Mouse (Mus musculus): ENCODE measurements around the gene Slc44a5. TPM values are rescaled to one million over a fixed set of nuclear protein-coding genes. Genes with fewer than 3 reads are reported as not detected.

The Slc44a5 gene
- polyA plus RNA-seq, 1 experiment from 2014 or later = 1.6 TPM

DNA sequence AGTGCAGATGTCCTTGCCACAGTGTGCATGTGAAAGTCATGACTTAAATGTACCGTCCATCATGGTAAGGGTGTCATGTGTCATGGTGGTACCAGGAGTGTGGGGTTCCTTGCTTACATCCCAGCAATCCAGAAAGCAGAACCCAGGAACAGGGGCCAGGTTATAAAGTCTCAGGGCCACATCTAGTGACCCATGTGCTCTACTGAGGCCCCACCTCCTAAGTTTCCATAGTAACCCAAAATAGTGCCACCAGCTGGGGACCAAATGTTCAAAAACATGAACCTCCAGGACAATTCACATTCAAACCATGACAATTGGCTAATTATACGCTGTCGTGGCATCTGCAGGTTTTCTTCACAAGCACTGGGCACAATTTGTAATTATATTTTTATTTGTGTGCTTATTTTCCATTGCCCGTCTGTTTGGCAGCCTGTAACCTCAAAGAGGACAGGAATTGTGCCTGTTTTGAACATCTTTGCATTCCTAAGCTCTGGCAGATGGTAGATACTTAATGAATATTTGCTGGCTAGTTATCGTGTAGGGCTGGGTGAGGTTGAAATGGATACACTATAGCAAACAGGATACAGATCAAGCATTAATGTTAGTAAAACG, 145.9 kb downstream of the Slc44a5 start:
- no peak overlapping the region for H3K9ac ChIP-seq (replicated peaks; ENCODE audit: low read depth, low read length)
- WGBS = 76% methylated on average over 6 of the region's 6 CpGs

DNA sequence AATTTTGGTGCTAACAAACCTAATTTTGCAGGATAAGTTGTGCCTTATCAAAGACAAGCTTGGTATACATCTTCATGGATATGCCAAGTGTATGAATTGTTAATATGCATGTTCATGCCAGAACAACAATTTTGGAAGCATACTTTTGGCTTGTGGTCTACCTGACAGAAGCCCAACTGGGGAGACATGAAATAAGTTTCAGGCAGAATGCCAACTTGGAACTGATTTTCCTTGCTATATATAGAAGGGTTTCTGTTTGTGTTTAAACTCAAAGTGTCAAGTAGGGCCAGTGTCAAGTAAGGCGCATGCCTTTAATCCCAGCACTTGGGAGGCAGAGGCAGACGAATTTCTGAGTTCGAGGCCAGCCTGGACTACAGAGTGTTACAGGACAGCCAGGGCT, 149.3 kb downstream of the Slc44a5 start:
- Histone ChIP-seq H3K27ac (ENCODE audit: low read length) (no peak overlapping the region), H3K4me3 (ENCODE audit: low read depth, low read length) (no peak overlapping the region), H3K4me2 (replicated peaks; ENCODE audit: low read depth, low read length) (no peak overlapping the region), H3K4me1 (ENCODE audit: control insufficient read depth, insufficient read depth, low read length) (no peaks in the 10 kb centered on the region), H3K9me3 (ENCODE audit: control insufficient read depth, low read depth, low read length) (no peaks in the 10 kb centered on the region), H3K9ac (replicated peaks; ENCODE audit: low read depth, low read length) (no peak overlapping the region), H3K27me3 (ENCODE audit: control insufficient read depth, insufficient read depth, low read length) (no peaks in the 10 kb centered on the region), H3K36me3 (ENCODE audit: control insufficient read depth, insufficient read depth, low read length) (no peaks in the 10 kb centered on the region)
- WGBS = 83% methylated on average over 3 of the region's 3 CpGs
- ATAC-seq (ENCODE audit: insufficient number of reproducible peaks, insufficient read depth, low FRiP score, low read depth) = no peak

More for the DNA sequence above, 145.9 kb downstream of the Slc44a5 start:
- Histone ChIP-seq H3K27ac (ENCODE audit: low read length) (no peak overlapping the region), H3K4me2 (replicated peaks; ENCODE audit: low read depth, low read length) (no peak overlapping the region), H3K9me3 (ENCODE audit: control insufficient read depth, low read depth, low read length) (no peaks in the 10 kb centered on the region), H3K4me3 (ENCODE audit: low read depth, low read length) (no peak overlapping the region), H3K4me1 (ENCODE audit: control insufficient read depth, insufficient read depth, low read length) (no peaks in the 10 kb centered on the region), H3K27me3 (ENCODE audit: control insufficient read depth, insufficient read depth, low read length) (no peaks in the 10 kb centered on the region), H3K36me3 (ENCODE audit: control insufficient read depth, insufficient read depth, low read length) (no peaks in the 10 kb centered on the region)
- ATAC-seq (ENCODE audit: insufficient number of reproducible peaks, insufficient read depth, low FRiP score, low read depth) = no peak

DNA sequence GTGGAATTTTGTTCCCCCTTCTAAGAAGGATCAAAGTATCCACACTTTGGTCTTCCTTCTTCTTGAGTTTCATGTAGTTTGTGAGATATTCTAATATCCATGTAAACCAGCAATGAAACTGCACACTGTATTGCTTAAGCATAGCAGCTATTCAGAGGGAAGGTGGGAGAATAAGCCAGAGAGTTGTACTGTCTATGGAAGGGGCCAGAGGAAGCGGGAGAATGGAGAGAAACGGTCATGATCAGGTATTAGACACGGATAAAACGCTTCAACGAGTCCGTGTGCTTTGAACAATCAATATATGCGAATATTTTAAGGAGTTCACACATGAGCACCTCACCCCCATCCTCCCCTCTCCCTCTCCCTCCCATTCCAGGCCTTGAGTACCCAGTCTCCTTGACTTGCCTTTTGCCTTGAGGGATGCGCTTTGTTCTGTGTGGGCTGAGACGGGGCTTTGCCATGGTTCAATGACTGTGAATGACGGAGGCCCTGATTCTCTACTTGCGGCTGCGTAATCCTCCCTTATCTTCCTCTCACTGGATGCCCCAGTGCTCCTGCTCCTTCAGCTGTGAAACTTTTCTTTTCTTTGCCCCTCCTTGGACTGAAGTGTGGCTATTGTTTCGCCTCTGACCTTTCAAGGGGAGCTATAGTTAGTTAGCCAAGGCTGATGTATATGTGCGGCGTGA, 151.8 kb downstream of the Slc44a5 start:
- Histone ChIP-seq H3K9me3 (ENCODE audit: control insufficient read depth, low read depth, low read length) (no peaks in the 10 kb centered on the region), H3K4me3 (ENCODE audit: low read depth, low read length) (no peak overlapping the region), H3K4me1 (ENCODE audit: control insufficient read depth, insufficient read depth, low read length) (no peaks in the 10 kb centered on the region), H3K27me3 (ENCODE audit: control insufficient read depth, insufficient read depth, low read length) (no peaks in the 10 kb centered on the region), H3K27ac (ENCODE audit: low read length) (no peak overlapping the region), H3K4me2 (replicated peaks; ENCODE audit: low read depth, low read length) (no peak overlapping the region), H3K36me3 (ENCODE audit: control insufficient read depth, insufficient read depth, low read length) (no peaks in the 10 kb centered on the region), H3K9ac (replicated peaks; ENCODE audit: low read depth, low read length) (no peak overlapping the region)
- no peak for ATAC-seq (ENCODE audit: insufficient number of reproducible peaks, insufficient read depth, low FRiP score, low read depth)
- WGBS = 80% methylated on average over 15 of the region's 15 CpGs

DNA sequence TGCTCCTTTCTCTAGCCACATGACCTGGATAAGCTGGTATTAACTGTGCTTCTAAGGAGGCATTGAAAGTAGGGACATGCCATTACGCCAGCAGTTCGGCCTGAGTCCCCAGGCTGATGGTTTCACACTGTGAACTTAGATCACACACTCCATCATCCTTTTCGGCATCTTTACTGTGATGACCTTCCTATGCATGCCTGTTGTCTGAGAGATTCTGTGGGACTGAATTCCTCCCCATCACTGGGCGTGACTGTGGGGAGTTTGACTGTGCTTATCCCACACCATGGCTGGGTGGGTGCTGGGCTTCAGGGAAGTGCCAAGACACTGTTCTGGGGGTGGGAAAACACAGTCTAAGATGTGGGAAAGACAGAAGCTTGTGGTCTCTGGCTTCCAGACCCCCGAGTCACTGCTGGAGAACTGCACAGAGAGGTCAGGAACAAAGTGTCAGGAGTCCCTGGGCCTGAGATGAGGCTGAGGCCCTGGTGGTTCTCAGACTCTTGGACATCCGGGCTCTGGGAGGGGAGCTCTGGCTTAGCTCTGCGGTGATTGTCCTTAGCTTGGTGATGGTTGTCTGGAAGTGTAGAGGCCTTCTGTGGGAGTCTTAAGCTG, 152.6 kb downstream of the Slc44a5 start:
- Histone ChIP-seq H3K9me3 (ENCODE audit: control insufficient read depth, low read depth, low read length) (no peaks in the 10 kb centered on the region), H3K27ac (ENCODE audit: low read length) (no peak overlapping the region), H3K36me3 (ENCODE audit: control insufficient read depth, insufficient read depth, low read length) (no peaks in the 10 kb centered on the region), H3K4me2 (replicated peaks; ENCODE audit: low read depth, low read length) (no peak overlapping the region), H3K4me1 (ENCODE audit: control insufficient read depth, insufficient read depth, low read length) (no peaks in the 10 kb centered on the region), H3K9ac (replicated peaks; ENCODE audit: low read depth, low read length) (no peak overlapping the region), H3K27me3 (ENCODE audit: control insufficient read depth, insufficient read depth, low read length) (no peaks in the 10 kb centered on the region), H3K4me3 (ENCODE audit: low read depth, low read length) (no peak overlapping the region)
- WGBS = 76% methylated on average over 7 of the region's 7 CpGs
- no peak for ATAC-seq (ENCODE audit: insufficient number of reproducible peaks, insufficient read depth, low FRiP score, low read depth)

DNA sequence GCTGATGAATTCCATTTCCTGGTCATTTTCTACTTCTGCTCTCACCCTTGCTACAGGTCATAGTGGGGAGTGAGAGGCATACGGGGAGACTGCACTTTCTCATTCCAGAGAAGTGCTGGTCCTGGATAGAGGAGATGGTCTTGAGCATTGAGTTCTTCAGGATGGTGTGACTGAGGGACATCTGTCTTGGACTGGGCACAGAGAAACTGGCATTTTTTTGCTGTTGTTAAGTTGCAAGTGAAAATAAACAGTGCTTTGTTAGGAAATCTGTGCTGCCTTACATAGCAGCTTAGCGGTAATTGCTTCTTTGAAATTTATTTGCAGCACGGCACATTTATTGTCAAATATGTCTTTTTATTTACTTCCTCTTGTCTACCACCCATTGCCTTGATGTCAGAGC, 154.0 kb downstream of the Slc44a5 start:
- Histone ChIP-seq H3K4me1 (ENCODE audit: control insufficient read depth, insufficient read depth, low read length) (no peaks in the 10 kb centered on the region), H3K4me3 (ENCODE audit: low read depth, low read length) (no peak overlapping the region), H3K27me3 (ENCODE audit: control insufficient read depth, insufficient read depth, low read length) (no peaks in the 10 kb centered on the region), H3K27ac (ENCODE audit: low read length) (no peak overlapping the region), H3K4me2 (replicated peaks; ENCODE audit: low read depth, low read length) (no peak overlapping the region), H3K9me3 (ENCODE audit: control insufficient read depth, low read depth, low read length) (no peaks in the 10 kb centered on the region), H3K9ac (replicated peaks; ENCODE audit: low read depth, low read length) (no peak overlapping the region), H3K36me3 (ENCODE audit: control insufficient read depth, insufficient read depth, low read length) (no peaks in the 10 kb centered on the region)
- 80% methylated on average over 3 of the region's 3 CpGs for WGBS
- ATAC-seq (ENCODE audit: insufficient number of reproducible peaks, insufficient read depth, low FRiP score, low read depth) = no peak

DNA sequence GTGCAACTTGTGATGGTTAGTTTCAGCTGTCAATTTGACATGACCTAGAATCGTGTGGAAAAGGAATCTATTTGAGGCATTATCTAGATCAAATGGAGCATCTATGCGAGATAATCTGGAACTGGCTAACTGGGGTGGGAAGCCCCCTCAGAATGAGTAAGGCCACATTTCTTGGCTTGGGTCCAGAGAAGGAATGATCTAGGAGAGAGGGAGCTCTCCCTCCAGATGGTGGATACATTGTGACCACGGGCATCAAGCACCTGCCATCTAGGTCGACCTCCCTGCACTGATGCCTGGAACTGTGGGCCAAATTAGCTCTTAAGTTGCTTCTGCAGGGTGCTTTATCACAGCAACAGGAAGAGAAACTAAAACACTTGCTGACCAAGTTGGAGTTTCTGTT, 155.8 kb downstream of the Slc44a5 start:
- no peaks in the 10 kb centered on the region for H3K36me3 ChIP-seq (ENCODE audit: control insufficient read depth, insufficient read depth, low read length)
- 62% methylated on average over 4 of the region's 4 CpGs for WGBS
- no peak overlapping the region for H3K4me3 ChIP-seq (ENCODE audit: low read depth, low read length)
- ATAC-seq (ENCODE audit: insufficient number of reproducible peaks, insufficient read depth, low FRiP score, low read depth) = no peak
- no peaks in the 10 kb centered on the region for H3K4me1 ChIP-seq (ENCODE audit: control insufficient read depth, insufficient read depth, low read length)
- H3K9ac ChIP-seq (replicated peaks; ENCODE audit: low read depth, low read length) = no peak overlapping the region
- H3K9me3 ChIP-seq (ENCODE audit: control insufficient read depth, low read depth, low read length) = no peaks in the 10 kb centered on the region
- no peak overlapping the region for H3K27ac ChIP-seq (ENCODE audit: low read length)
- no peaks in the 10 kb centered on the region for H3K27me3 ChIP-seq (ENCODE audit: control insufficient read depth, insufficient read depth, low read length)
- H3K4me2 ChIP-seq (replicated peaks; ENCODE audit: low read depth, low read length) = no peak overlapping the region

DNA sequence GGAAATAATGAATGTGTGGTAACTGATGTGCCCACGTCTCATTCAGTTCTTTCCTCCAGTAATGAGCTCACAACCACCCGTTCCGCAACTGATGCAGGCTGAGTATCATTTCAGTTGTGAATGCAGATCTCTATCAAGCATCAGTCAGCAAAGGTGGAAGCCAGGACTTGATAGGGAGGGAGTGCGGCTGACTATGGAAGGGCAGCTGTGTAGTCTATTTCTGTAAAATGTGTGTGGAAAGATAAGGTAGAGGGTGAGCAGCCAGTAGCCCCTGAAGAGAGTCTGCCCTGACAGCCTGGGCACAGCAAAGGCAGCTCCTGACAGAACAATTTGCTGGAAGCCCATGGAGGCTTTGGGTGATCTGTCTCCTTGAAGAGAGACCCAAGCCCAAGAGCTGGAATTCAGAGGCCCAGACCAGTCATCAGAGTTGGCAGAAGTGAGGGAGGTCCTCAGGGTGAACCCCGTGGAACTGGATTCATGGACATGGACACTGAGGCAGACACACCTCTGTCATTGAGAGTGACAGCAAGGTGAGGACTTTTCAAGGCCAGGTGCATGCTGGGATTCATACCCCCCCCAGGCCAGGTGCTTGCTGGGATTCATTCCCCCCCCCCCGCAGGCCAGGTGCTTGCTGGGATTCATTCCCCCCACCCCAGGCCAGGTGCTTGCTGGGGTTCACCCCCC, 157.3 kb downstream of the Slc44a5 start:
- Histone ChIP-seq H3K9me3 (ENCODE audit: control insufficient read depth, low read depth, low read length) (no peaks in the 10 kb centered on the region), H3K36me3 (ENCODE audit: control insufficient read depth, insufficient read depth, low read length) (no peaks in the 10 kb centered on the region), H3K4me3 (ENCODE audit: low read depth, low read length) (no peak overlapping the region), H3K9ac (replicated peaks; ENCODE audit: low read depth, low read length) (no peak overlapping the region), H3K27me3 (ENCODE audit: control insufficient read depth, insufficient read depth, low read length) (no peaks in the 10 kb centered on the region), H3K27ac (ENCODE audit: low read length) (no peak overlapping the region), H3K4me2 (replicated peaks; ENCODE audit: low read depth, low read length) (no peak overlapping the region), H3K4me1 (ENCODE audit: control insufficient read depth, insufficient read depth, low read length) (no peaks in the 10 kb centered on the region)
- ATAC-seq (ENCODE audit: insufficient number of reproducible peaks, insufficient read depth, low FRiP score, low read depth) = no peak
- WGBS = 88% methylated on average over 6 of the region's 6 CpGs

DNA sequence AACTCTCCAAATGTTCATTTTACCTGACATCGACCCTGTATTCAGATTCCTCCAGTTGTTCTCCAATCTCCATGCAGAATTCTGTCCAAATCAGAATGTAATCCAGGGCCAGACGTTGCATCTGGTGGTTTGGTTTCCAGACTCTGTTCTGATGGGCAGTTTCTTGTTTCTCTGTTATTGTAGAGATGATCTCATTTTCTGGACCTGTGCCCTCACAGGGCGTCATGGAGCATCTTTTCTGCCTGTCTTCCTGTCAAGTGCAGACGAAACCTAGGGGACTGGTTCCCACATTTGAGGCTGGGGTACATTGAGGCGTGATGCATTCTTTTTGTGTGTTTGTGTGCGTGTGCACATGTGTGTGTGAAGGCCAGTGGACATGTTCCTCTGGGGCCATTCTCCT, 160.8 kb downstream of the Slc44a5 start:
- Histone ChIP-seq H3K36me3 (ENCODE audit: control insufficient read depth, insufficient read depth, low read length) (no peaks in the 10 kb centered on the region), H3K4me3 (ENCODE audit: low read depth, low read length) (no peak overlapping the region), H3K27ac (ENCODE audit: low read length) (no peak overlapping the region), H3K9me3 (ENCODE audit: control insufficient read depth, low read depth, low read length) (no peaks in the 10 kb centered on the region), H3K4me1 (ENCODE audit: control insufficient read depth, insufficient read depth, low read length) (no peaks in the 10 kb centered on the region), H3K4me2 (replicated peaks; ENCODE audit: low read depth, low read length) (no peak overlapping the region), H3K27me3 (ENCODE audit: control insufficient read depth, insufficient read depth, low read length) (no peaks in the 10 kb centered on the region), H3K9ac (replicated peaks; ENCODE audit: low read depth, low read length) (no peak overlapping the region)
- 84% methylated on average over 6 of the region's 6 CpGs for WGBS
- ATAC-seq (ENCODE audit: insufficient number of reproducible peaks, insufficient read depth, low FRiP score, low read depth) = no peak

All from stomach, embryonic 14.5 days (tissue).